Mouse (Mus musculus): Measurements from ENCODE around the gene Mdm2.

The Mdm2 gene

DNA sequence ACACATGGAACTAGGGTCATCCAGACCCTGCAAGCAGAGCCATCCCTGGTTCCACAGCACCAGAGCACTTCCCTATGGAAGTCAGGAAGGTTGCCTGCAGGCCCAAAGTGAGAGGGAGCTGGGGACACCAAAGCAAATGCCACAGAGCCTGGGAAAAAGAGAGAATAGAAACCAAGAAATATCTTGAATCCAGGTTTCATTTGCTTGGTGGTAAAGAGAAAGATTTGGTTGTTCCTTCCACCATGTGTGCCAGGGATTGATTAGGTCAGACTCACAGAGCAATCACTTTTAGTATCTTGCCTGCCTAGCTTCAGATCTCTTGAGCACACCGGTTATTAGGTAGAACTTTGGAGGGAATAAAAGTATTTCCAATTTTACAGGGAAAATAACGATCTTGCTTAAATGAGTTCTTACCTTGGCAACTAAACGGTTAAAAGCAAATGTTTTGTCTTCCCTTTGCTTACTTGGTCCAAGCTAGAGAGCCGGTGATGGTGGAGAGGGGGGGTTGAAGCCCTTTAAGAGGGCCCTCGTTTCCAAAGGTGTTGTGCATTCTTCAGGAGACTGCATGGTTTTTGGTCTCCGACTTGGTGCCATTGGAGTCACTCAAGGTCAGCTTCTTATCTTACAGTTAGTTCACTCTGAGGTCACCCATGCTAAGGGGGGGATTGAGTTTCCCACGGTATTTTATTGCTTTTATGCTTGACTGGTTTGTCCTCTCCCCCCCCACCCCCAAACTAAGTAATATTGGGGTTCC lies 54.5 kb downstream of the Mdm2 start:
- DNase-seq (ENCODE audit: low spot score) = no peak

DNA sequence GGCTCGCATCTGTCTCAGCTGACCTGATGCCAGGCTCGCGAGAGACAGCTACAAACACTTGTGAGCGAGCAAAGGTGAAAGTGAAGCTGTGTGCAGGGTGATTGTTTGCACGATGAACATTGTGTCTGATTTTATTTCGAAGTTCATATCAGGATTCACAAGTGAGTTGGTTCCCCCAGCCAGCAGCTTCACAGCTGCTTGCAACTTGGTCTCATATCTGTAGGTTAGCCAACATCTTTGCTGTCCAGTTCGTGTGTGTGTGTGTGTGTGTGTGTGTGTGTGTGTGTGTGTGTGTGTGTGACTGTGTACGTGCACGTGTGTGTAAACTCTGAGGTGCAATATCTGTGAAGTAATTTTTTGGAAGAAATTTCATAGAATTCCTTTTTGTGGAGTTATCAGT lies 55.1 kb downstream of the Mdm2 start:
- DNase-seq (ENCODE audit: low spot score) = no peak

DNA sequence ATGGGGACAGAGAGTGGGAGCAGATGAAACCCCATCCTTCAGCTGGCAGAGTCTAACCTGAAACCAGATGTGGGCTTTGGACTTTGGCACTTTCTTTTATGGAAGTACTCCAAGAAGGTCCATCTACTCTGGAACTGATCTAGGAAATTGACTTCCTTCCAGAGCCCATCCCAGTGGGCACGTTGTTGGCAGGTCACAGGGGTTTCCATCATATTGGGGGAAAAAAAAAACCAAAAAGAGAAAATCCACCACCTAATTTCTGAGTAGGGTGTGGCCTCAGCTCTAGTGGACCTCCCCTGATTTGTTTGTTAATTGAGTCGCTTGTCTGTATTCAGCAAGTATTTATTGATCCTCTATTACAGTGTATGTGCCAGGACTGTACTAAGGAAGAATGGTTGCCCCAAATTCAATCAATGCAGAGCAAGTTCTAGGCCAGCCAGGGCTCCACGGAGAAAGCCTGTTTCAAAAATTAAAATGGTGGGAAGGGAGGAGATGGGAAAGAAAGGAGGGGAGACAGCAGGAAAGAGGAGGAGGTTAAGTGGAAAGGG lies 55.9 kb downstream of the Mdm2 start:
- DNase-seq (ENCODE audit: low spot score) = no peak

DNA sequence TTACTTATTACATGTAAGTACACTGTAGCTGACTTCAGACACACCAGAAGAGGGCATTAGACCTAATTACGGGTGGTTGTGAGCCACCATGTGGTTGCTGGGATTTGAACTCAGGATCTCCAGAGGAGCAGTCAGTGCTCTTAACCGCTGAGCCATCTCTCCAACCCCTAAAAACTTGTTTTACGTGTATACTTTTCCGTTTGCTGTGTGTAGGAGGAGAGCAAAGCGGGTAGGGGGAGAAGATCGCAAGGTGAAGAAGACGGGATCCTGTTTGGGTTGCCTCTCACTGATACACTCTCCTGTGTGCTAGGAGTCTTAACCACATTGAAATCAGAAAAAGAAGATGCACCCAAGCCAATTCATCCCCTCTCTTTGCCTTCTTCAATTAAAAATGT lies 56.8 kb downstream of the Mdm2 start:
- no peak for DNase-seq (ENCODE audit: low spot score)

DNA sequence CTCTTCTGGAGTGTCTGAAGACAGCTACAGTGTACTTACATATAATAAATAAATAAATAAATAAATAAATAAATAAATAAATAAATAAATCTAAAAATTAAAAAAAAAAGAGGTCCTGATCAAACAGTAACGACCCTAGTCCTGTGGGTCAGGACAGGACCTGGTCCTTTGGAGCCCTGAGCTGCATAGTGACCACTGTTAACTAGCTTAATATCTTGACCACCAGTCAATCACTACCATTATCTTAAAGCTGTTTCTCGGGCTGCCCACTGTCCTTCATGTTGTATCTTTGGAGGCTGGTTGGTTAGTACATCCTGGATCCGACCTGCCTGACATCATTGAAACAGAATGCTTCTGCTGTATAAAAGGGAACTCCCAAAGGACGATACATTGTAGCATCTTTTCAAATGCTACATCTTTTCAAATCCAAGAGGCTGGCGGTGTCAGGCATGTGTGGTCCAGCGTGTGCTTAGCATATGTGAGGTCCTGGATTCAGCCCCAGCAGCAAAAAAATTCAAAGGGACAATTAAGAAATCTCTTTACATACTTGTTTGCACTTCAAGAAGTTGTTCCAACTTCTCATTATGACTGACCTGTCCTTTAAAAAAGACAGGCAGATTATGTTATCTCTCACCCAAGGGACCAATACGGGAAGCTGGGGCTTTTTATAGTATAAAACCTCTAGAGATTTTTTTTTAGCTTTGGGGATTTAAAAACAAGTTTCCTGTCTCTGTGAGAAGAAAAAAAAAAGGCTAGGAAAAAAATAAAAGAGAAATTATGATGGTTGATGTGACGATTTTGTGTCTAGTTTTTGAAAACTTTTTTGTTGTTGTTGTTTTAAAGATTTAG lies 57.4 kb downstream of the Mdm2 start:
- no peak for DNase-seq (ENCODE audit: low spot score)

DNA sequence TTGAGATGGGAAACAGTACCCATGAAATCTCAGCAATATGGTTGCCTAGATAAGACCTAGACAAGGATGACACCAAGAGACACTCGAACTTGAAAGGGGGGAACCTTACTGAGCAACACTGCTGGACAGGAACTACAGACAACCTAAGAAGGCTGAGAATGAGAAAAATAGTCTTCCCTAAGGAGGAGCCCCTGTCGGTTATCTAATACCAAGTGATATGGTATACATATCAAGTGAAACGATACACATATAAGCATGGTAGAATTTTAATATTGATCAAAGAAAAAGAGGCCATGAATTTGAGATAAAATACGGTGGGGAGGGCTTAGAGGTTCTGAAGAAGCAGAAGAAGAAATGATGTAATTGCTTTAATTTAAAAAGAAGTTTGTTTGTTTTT lies 58.2 kb downstream of the Mdm2 start:
- no peak for DNase-seq (ENCODE audit: low spot score)

DNA sequence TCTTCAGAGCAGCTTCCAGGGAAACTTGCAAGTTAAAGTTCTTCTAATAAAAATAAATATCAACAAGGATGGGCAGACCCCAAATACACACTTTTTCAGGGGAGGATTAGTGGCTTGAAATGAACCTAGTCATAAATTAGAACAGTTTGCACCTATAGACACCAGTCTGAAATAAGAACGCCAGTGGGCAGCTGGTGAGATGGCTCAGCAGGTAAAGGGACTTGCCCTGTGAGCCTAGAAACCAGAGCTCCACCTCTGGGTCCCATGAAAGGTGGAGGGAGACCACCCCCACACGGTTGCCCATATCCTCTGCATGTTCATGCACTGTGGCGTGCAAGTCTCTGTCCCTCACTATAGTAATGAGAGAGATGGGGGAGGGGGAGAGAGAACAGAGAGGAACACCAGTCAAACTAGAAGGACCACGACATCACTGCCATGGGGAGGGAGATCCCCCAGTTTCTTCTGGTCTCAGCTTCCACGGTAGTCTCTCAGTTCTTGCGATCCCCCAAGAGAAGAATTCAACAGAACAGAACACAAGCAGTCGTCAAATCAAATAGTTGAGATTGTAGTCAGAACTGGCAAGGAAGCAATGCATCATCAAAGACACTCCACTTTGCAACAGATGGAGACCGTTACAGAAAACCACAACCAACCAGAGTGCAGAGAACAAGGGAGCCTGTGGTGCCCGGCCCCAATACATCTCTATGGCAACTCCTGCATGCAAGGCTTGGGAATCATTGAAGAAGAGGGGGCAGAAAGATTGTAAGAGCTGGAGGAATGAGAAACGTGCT lies 58.8 kb downstream of the Mdm2 start:
- no peak for DNase-seq (ENCODE audit: low spot score)

DNA sequence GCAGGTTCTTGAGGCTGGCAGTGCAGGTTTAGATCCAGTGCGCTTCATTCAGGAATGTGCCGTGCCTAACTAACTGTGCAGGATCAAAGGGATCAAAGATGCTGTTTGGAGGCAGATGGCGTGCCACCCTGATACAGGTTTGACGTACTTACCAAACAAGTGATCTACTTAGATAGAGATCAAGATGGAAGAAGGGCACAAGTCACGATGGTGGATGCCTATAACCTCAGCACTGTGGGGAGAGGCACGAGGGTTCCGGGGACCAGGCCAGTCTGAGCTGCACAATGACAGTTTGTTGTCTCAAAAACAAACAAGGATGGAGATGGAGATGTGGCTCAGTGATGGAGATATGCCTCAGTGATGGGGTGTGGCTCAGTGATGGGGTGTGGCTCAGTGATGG lies 59.8 kb downstream of the Mdm2 start:
- no peak for DNase-seq (ENCODE audit: low spot score)

DNA sequence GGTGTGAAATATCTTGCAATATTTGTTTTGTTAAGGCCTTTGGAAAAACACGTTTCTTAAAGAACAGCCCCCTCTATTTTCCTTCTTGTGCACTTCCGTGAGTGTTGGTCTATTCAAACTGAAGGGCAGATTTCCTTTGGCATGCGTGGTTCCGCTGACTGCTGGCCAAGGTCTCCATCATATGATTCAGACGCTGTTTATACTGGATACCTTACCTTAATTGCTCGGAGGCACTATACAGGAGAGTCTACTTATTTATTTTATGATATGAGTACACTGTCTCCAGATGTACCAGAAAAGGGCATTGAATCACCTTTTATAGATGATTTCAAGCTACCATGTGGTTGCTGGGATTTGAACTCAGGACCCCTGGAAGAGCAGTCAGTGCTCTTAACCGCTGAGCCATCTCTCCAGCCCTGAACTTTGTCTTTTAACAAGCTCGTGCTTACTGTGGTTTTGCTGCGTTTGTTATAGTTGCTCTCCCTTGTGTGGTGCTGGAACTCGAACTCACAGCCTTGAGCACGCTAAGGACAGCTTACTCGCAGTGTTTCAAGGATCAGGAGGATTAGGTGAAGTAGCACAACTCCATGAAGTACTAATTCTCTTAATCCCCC lies 60.4 kb downstream of the Mdm2 start:
- DNase-seq (ENCODE audit: low spot score) = no peak

DNA sequence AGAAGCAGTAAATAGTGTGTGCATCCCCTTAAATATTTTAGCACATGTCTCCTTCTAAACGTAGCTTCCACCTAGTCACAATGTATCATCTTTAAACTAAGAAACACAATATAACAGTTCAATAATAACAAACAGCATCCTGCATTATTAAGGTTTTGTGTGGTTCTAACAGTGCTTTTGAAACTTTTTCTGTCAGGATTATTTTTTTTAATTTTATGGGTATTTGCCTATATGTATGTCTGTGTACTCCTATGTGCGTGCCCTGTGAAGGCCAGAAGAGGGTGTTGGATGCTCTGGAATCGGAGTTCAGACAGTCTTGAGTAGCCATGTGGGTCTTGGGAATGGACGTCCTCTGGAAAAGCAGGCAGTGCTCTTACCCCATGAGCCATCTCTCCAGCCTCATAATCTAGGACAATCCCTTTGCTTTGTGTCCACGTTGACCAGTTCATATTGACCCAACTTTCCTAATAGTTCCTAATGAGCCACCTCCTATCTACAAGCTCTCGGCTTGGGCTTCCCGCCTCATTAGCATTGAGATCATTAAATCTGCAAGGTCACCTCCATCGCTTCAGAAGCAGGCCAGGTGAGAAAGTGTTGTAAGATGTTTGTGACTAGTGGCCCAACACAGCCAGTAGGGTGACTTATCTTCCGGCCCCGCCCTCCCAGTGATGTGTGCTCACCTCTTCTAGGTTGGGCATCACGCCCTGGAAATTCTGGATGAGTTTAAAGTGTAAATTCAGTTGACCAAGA lies 61.1 kb downstream of the Mdm2 start:
- no peak for DNase-seq (ENCODE audit: low spot score)

DNA sequence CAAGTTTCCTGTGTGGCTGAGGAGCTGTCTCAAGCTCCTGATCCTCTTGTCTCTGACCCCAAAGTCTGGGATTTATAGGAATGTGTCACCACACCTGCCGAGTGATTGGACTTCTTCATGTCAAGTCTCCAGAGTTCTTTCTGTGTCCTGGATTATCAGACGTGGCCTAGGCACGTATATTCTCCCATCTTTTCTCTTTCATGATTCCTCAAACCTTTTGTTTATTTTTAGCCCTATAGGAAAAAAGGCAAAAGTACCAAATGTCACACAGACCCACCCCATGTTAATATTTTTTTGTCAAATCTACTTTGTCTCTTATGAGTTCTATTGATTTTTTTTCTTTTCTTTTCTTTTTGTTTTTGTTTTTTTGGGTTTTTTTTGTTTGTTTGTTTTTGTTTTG lies 61.9 kb downstream of the Mdm2 start:
- DNase-seq (ENCODE audit: low spot score) = no peak

DNA sequence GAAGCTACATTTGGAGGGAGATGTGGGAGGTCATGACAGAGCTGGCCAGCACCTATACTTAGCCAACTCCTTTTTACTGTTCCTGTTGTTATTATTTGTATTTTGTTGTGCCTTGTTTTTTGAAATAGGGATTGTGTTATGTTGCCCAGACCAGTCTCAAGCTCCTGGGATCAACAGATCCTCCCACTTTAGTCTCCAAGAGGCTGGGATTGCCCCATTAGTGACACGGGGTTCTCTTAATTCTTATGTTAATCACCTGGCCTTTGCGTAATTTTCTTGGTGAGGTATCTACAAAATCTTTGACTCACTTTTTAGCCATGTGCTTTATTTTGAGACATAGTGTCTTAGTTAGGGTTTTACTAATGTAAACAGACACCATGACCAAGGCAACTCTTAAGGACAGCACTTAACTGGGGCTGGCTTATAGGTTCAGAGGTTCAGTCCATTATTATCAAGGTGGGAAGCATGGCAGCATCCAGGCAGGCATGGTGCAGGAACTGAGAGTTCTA lies 62.5 kb downstream of the Mdm2 start:
- DNase-seq (ENCODE audit: low spot score) = no peak

DNA sequence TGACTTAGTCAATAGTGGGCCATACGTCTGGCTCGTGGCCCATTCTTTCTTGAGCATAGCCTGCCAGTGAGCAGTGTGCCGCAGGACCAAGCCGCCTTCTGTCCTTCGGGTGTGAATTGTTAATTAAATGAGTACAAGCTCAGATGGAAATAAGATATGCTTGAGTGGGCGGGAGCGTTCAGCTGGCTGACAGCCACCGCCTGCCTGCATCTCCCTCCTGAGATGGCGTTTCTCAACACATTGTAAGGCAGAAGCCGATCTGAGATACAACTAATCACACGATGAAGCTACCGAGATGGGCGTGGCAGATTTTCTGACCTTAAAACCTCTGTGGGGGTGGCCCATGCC lies 63.4 kb downstream of the Mdm2 start:
- DNase-seq (ENCODE audit: low spot score) = no peak

DNA sequence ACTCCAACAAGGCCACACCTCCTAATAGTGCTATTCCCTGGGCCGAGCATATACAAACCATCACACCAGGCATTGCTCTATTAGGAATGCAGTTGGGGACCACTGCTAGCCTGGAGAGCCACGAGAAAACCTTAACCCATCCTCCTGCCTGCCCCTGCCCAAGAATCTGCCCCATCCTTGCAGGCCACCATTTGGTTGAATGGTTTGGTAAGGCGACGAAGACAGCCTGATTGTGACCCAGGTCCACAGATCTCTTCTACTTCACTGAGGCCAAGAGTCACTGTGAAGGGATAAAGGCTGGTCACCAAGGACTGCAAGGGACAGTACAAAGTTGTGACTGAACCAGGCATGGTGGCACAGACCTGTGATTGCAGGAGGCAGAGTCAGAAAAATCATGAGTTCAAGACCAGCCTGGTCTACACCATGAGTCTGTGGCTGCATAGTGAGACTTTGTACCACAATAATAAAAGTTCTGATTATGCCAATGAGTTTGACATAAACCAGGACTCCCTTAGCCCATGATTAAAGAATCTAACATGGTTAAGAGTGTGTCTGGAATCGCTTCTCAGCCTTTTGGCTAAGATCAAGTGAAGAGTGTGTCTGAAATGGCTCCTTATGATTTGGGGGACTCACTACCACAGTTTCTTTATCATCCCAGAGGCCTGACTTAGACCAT lies 63.9 kb downstream of the Mdm2 start:
- DNase-seq (ENCODE audit: low spot score) = no peak

DNA sequence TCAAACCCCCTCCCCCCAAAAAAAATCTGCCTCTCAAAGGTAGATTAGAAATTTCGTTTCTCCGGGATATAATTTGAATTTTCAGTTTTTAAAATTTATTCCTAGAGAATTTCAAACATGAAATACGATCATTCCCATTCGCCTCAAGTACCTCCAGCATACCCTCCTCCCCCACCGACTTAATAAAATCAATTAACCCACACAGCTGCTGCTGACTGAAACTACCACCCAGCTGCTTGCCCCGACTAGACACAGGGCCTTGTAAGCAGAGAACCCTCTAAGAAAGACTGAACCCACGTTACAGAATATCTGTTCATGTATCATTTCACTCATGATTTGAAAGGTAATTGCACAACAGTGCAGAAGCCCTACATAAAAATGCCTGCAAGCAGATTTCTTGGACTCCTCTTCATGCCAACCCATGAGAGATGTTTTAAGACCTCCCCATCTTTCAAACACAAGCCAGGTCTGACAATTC lies 65.0 kb downstream of the Mdm2 start:
- DNase-seq (ENCODE audit: low spot score) = no peak

DNA sequence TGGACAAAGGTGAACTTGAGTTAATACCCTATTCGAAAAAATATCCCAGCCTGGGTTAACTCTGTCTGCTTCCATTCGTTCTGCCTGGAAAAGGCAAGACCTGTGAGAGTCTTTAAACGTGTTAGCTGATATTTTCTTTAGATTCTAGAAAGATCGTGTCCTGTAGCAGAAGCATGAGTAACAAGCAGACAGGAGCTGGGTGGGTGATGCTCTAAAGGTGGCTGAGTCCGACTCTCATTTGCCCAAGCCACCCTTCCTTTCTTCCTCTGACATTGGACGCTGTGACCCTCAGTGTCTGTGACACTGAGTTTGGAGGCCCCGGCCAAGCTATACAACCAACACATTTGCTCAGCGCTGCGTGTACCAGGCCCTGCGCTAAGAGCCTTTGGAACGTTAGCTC lies 65.7 kb downstream of the Mdm2 start:
- DNase-seq (ENCODE audit: low spot score) = no peak

DNA sequence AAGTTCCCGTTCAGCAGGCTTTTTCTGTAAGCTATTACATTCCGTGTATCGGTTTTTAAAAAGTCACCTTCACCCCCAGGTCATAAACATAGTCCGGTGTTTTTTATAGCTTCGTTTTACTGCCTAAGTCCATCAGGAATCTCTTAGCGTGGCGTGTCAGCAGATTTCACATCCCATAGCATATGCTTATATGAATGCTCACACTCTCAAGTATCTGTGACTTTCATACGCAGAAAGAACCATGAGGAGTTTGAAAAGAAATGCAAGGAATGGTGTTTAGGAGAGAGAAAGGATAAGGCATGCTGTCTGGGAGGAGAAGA lies 66.2 kb downstream of the Mdm2 start:
- DNase-seq (ENCODE audit: low spot score) = no peak

DNA sequence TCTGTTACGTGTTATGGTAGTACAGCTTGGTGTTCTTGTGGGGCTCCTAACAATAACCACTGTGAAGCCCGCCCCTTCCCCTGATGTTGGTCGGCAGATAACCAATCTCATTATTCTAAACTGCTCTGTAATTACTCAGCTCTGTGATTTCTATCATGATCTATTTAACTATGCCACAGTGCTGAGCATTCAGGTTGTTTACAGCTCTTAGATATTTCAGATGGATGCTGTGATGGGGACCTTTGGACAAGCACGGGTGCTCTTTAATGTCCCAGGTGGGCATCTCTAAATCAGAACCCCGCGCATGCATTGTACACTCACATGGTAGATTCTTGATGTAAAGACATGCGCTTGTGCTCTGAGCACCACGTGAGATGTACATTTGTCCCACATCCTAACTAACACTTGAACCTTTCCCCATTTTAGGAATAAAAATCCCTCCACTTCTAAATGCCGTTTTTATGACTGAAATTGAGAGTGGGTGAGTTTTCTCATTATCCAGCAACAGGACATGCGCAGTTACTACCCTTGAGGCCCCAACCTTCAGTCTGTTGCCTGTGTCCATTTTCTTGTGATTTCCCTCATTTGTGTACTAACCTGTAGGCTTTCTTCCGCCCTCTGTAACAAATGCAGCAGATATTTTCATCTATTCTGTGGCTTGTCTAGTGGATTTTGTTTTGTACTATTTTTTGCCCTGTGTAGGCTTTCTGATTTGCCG lies 66.7 kb downstream of the Mdm2 start:
- no peak for DNase-seq (ENCODE audit: low spot score)

DNA sequence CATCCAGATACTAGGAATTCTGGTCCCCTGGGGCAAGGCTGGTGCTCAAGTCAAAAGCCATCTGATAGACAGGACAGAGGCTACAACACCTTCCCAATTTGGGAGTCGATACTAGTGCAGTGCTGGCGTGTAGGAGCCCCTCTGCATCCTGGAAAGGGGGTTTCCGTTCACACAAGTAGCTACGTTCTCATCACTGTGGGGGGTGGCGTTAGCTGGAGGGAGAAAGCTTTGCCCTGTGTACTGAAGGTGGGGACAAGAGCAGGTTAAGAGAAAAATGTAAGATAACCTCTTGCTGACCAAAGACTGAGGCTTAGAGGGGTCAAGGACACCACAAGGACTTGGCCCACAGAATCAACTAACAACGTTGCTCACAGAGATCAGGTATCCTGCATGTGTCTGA lies 67.3 kb downstream of the Mdm2 start:
- DNase-seq (ENCODE audit: low spot score) = no peak

All from embryo, embryonic 10.5 days (tissue).